Mouse (Mus musculus) intestine, embryonic 15.5 days (tissue): ENCODE data around the gene Lime1. TPM values are rescaled to one million over a fixed set of nuclear protein-coding genes. Genes with fewer than 3 reads are reported as not detected.

Source experiments
- ATAC-seq: fragments of 200-750 bp; cut with Nextera tagmentation; 2 replicates; pipeline ENCODE4 v1.8.0; 2017; ENCODE audit warnings: moderate TSS enrichment, moderate library complexity
- H3K27ac ChIP-seq: fragments of 300-500 bp; sonication (generic); 2 replicates; pipeline ENCODE4 v1.5.1; 2015; ENCODE audit warnings: mild to moderate bottlenecking, inconsistent platforms
- H3K27me3 ChIP-seq: fragments of 300-500 bp; sonication (generic); replicated peaks from 2 replicates; pipeline ENCODE4 v1.6.1; 2015; ENCODE audit warnings: inconsistent platforms
- H3K36me3 ChIP-seq: fragments of 300-500 bp; sonication (generic); 2 replicates; pipeline ENCODE4 v1.6.1; 2015; ENCODE audit warnings: inconsistent platforms
- H3K4me1 ChIP-seq: fragments of 300-500 bp; sonication (generic); replicated peaks from 2 replicates; pipeline ENCODE4 v1.6.1; 2015; ENCODE audit warnings: inconsistent platforms
- H3K4me2 ChIP-seq: fragments of 300-500 bp; sonication (generic); replicated peaks from 2 replicates; pipeline ENCODE4 v1.6.1; 2015; ENCODE audit warnings: mild to moderate bottlenecking, inconsistent platforms
- H3K4me3 ChIP-seq: fragments of 300-500 bp; sonication (generic); replicated peaks from 2 replicates; pipeline ENCODE4 v1.5.1; 2015; ENCODE audit warnings: inconsistent platforms
- H3K9ac ChIP-seq: fragments of 300-500 bp; sonication (generic); 2 replicates; pipeline ENCODE4 v1.6.1; 2015; ENCODE audit warnings: inconsistent platforms
- H3K9me3 ChIP-seq: fragments of 300-500 bp; sonication (generic); 2 replicates; pipeline ENCODE4 v1.6.1; 2016; ENCODE audit warnings: inconsistent platforms
- WGBS: fragments of 180-500 bp; shearing (Covaris S2); methylation state at CpG from one replicate; pipeline ENCODE4 v1.1.7; 2015; 5-methylcytosine and 5-hydroxymethylcytosine counted together
- polyA plus RNA-seq: library from polyadenylated mRNA; unstranded; fragments of >200 nt; fragmentation: Nextera tagmentation; extraction: Ambion mirVana; gene quantifications from 2 replicates; pipeline ENCODE4 v1.2.1, GENCODE M21; 2015

Lime1 gene
- polyA plus RNA-seq, 1 experiment from 2014 or later = 17.1 TPM

GRCm38 (mm10) chr2:181378701-181379100 lies 1.2 kb upstream of the Lime1 start:
- Histone ChIP-seq H3K4me1 (no peaks in the 10 kb centered on the region), H3K36me3 (peaks cover 31% of the 10 kb centered on the region), H3K27ac (no peak overlapping the region), H3K4me2 (no peak overlapping the region), H3K27me3 (no peaks in the 10 kb centered on the region), H3K9ac (no peak overlapping the region), H3K9me3 (no peaks in the 10 kb centered on the region), H3K4me3 (no peak overlapping the region)
- WGBS = 94% methylated on average over 5 of the region's 5 CpGs
- no peak for ATAC-seq

DNA sequence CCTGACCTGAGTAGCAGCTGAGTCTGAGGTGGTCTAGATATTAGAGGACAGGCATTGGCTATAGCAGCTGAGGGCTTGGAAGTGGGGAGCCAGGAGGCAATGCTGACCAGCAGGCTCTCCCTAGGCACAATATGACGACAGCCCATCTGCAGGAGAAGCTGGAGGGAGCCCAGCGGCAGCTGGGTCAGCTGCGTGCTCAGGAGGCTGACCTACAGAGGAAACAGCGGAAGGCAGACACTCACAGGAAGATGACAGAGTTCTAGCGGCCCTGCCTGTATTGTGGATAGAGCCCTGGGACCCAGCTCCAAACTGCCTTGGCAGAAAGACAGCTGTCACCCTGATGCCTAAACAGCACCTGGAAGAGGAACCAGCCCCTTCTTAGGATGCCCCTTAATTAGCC lies 373 bp downstream of the Lime1 start:
- Histone ChIP-seq H3K27me3 (no peaks in the 10 kb centered on the region), H3K36me3 (peaks cover 34% of the 10 kb centered on the region), H3K9me3 (no peaks in the 10 kb centered on the region), H3K27ac (no peak overlapping the region), H3K4me2 (no peak overlapping the region), H3K9ac (no peak overlapping the region), H3K4me3 (no peak overlapping the region), H3K4me1 (no peaks in the 10 kb centered on the region)
- 91% methylated on average over 5 of the region's 5 CpGs for WGBS
- no peak for ATAC-seq

DNA sequence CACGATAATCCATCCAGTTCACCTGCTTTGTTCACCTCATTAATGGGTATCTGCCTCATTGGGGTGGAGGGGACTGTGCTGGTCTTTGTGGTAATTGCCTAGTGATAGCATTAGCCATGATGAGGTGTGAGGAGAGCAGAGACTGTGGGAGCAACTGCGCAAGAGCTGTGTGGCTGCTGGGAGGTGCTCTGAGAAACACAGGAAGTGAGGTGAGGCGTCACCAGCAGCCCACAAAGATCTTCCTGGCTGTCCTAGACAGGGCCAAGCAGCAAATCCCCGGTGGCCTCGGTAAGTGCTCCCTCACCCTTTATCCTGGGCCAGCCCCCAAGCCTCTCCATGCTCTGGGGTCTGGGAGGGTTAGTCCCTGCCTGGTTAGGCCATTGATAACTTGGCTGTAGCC lies 1.2 kb downstream of the Lime1 start:
- Histone ChIP-seq H3K27ac (no peak overlapping the region), H3K4me3 (no peak overlapping the region), H3K4me2 (no peak overlapping the region), H3K27me3 (no peaks in the 10 kb centered on the region), H3K9ac (no peak overlapping the region), H3K9me3 (no peaks in the 10 kb centered on the region), H3K36me3 (peaks cover 38% of the 10 kb centered on the region), H3K4me1 (no peaks in the 10 kb centered on the region)
- no peak for ATAC-seq
- 90% methylated on average over 5 of the region's 5 CpGs for WGBS

GRCm38 (mm10) chr2:181381631-181382306 lies 1.9 kb downstream of the Lime1 start:
- ATAC-seq = no peak
- Histone ChIP-seq H3K4me1 (no peaks in the 10 kb centered on the region), H3K4me3 (no peak overlapping the region), H3K27ac (no peak overlapping the region), H3K36me3 (peaks cover 38% of the 10 kb centered on the region), H3K4me2 (no peak overlapping the region), H3K27me3 (no peaks in the 10 kb centered on the region), H3K9me3 (no peaks in the 10 kb centered on the region), H3K9ac (no peak overlapping the region)
- 91% methylated on average over 6 of the region's 6 CpGs for WGBS

GRCm38 (mm10) chr2:181384463-181384862 lies 4.6 kb downstream of the Lime1 start:
- ATAC-seq = no peak
- Histone ChIP-seq H3K27me3 (no peaks in the 10 kb centered on the region), H3K4me1 (no peaks in the 10 kb centered on the region), H3K4me2 (no peak overlapping the region), H3K9ac (no peak overlapping the region), H3K27ac (no peak overlapping the region), H3K4me3 (no peak overlapping the region), H3K36me3 (peaks cover 29% of the 10 kb centered on the region), H3K9me3 (no peaks in the 10 kb centered on the region)
- 82% methylated on average over 7 of the region's 7 CpGs for WGBS

GRCm38 (mm10) chr2:181384919-181385391 lies 5.1 kb downstream of the Lime1 start:
- ATAC-seq = no peak
- Histone ChIP-seq H3K27ac (no peak overlapping the region), H3K4me2 (no peak overlapping the region), H3K9me3 (no peaks in the 10 kb centered on the region), H3K36me3 (peaks cover 25% of the 10 kb centered on the region), H3K9ac (no peak overlapping the region), H3K27me3 (no peaks in the 10 kb centered on the region), H3K4me1 (no peaks in the 10 kb centered on the region), H3K4me3 (no peak overlapping the region)
- 83% methylated on average over 4 of the region's 4 CpGs for WGBS

- H3K27ac ChIP-seq = no peak overlapping the region
- H3K27me3 ChIP-seq = no peaks in the 10 kb centered on the region
- no peaks in the 10 kb centered on the region for H3K4me1 ChIP-seq
- H3K4me3 ChIP-seq = no peak overlapping the region
- H3K36me3 ChIP-seq = peaks cover 16% of the 10 kb centered on the region; the same call in 1 of the 2 replicates
- ATAC-seq = no peak
- no peak overlapping the region for H3K9ac ChIP-seq
- H3K9me3 ChIP-seq = no peaks in the 10 kb centered on the region
- 58% methylated on average over 3 of the region's 3 CpGs for whole genome bisulfite sequencing
- no peak overlapping the region for H3K4me2 ChIP-seq
Observed at GRCm38 (mm10) chr2:181385885-181386284, 6.0 kb downstream of the Lime1 start.

- H3K36me3 ChIP-seq = 0 out of 2 replicates have a peak, but pooled peaks cover 11% of the 10 kb centered on the region
- no peaks in the 10 kb centered on the region for H3K4me1 ChIP-seq
- no peak overlapping the region for H3K4me2 ChIP-seq
- H3K27me3 ChIP-seq = no peaks in the 10 kb centered on the region
- 75% methylated on average over 4 of the region's 4 CpGs for WGBS
- ATAC-seq = no peak
- no peak overlapping the region for H3K4me3 ChIP-seq
- no peaks in the 10 kb centered on the region for H3K9me3 ChIP-seq
- H3K9ac ChIP-seq = no peak overlapping the region
- no peak overlapping the region for H3K27ac ChIP-seq
Observed at GRCm38 (mm10) chr2:181386663-181387210, 6.9 kb downstream of the Lime1 start.

- no peak for ATAC-seq
- WGBS = 69% methylated on average over 4 of the region's 4 CpGs
Observed at GRCm38 (mm10) chr2:181390136-181390870, 10.4 kb downstream of the Lime1 start.

GRCm38 (mm10) chr2:181391022-181391421 lies 11.1 kb downstream of the Lime1 start:
- Histone ChIP-seq H3K36me3 (0 out of 2 replicates have a peak, but pooled peaks cover under 1% of the 10 kb centered on the region), H3K4me1 (no peaks in the 10 kb centered on the region), H3K4me3 (no peak overlapping the region), H3K27me3 (no peaks in the 10 kb centered on the region), H3K4me2 (no peak overlapping the region), H3K9ac (no peak overlapping the region), H3K27ac (no peak overlapping the region), H3K9me3 (no peaks in the 10 kb centered on the region)
- WGBS = 92% methylated on average over 15 of the region's 15 CpGs
- no peak for ATAC-seq

More at GRCm38 (mm10) chr2:181390136-181390870, 10.4 kb downstream of the Lime1 start:
- H3K4me2 ChIP-seq = no peak overlapping the region
- H3K4me1 ChIP-seq = no peaks in the 10 kb centered on the region
- H3K27ac ChIP-seq = no peak overlapping the region
- H3K9me3 ChIP-seq = no peaks in the 10 kb centered on the region
- H3K4me3 ChIP-seq = no peak overlapping the region
- H3K27me3 ChIP-seq = no peaks in the 10 kb centered on the region
- no peak overlapping the region for H3K9ac ChIP-seq
- H3K36me3 ChIP-seq = 0 out of 2 replicates have a peak, but pooled peaks cover 4% of the 10 kb centered on the region

GRCm38 (mm10) chr2:181391541-181391940 lies 11.7 kb downstream of the Lime1 start:
- Histone ChIP-seq H3K4me2 (no peak overlapping the region), H3K4me1 (no peaks in the 10 kb centered on the region), H3K27me3 (no peaks in the 10 kb centered on the region), H3K9ac (no peak overlapping the region), H3K36me3 (no peaks in the 10 kb centered on the region), H3K27ac (no peak overlapping the region), H3K4me3 (no peak overlapping the region), H3K9me3 (no peaks in the 10 kb centered on the region)
- ATAC-seq = no peak
- WGBS = 61% methylated on average over 2 of the region's 2 CpGs

DNA sequence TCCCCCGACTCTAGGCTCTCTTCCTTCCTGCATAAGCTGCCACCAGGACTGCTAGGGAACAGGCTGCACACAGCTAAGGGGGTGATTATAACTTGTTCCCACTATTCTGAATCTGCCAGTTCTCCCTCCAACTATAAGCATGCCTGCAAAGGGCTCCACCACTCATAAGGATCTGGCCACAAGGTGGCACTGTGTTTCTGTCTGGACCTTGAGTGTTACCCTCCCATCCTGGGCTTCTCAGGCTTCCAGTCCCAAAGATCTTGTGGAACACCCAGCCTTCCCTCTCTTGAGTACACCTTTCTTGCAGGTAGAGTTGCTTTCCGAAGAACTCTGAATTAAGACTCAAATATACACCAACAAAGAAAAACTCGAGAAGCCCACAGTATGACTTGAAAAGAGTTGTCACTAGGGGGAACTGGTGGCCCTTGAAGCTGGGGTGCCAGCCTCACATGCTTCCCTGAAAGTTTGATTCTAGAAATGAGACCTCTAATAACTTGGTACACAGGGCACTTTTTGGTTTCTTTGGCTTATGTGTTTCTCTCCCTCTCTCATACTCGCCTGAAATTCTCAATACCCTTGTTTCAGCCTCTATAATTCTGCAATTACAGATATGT lies 12.8 kb downstream of the Lime1 start:
- WGBS = 37% methylated on average over 4 of the region's 4 CpGs
- no peaks in the 10 kb centered on the region for H3K36me3 ChIP-seq

More for the DNA sequence above, 12.8 kb downstream of the Lime1 start:
- no peaks in the 10 kb centered on the region for H3K4me1 ChIP-seq
- H3K4me2 ChIP-seq = no peak overlapping the region
- no peak overlapping the region for H3K4me3 ChIP-seq
- no peaks in the 10 kb centered on the region for H3K27me3 ChIP-seq
- H3K27ac ChIP-seq = no peak overlapping the region
- peak; percentile 86 for ATAC-seq
- H3K9ac ChIP-seq = no peak overlapping the region
- H3K9me3 ChIP-seq = no peaks in the 10 kb centered on the region
